Mouse (Mus musculus) adrenal gland, adult 8-10 months (tissue): ENCODE results near the gene Trpm3. TPM values are rescaled to one million over a fixed set of nuclear protein-coding genes. Genes with fewer than 3 reads are reported as not detected.
"Not testable (repeated sequence)": the region's sequence is repeated elsewhere in the genome, so short reads cannot be mapped to it uniquely, and the experiment has no call there.

Source experiments
- DNase-seq: peaks from one replicate; pipeline ENCODE4 v3.0.0; 2022
- total RNA-seq, 4 experiments: library from RNA; stranded (reverse); gene quantifications; 2 replicates each; pipeline ENCODE4 v1.2.4; 2022

Gene Trpm3
- total RNA-seq, 4 experiments from 2014 or later: 0.81 to 2.5 (median 1.6) TPM

DNA sequence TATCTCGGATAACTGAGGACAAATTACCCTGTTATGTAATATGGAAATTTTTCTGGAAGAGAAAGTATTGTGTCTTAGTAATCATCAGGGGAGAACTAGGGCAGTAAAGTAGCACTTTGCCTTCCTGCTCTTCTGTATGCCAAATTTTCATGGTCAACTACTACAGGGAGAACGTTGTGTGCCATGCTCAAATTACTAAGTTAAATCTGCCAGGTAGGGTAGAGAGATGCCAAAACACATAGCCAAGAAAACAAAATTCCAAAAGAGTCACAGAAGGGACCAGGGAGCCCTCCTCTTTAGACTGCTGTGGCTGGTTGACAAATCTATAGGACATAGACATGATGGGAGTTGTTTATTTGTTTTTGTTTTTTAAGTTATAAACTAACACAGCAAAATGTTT, 619.6 kb downstream of the Trpm3 start:
- DNase-seq: no peak

- DNase-seq: no peak
Observed at GRCm38 (mm10) chr19:22768242-22768641, 629.4 kb downstream of the Trpm3 start.

DNA sequence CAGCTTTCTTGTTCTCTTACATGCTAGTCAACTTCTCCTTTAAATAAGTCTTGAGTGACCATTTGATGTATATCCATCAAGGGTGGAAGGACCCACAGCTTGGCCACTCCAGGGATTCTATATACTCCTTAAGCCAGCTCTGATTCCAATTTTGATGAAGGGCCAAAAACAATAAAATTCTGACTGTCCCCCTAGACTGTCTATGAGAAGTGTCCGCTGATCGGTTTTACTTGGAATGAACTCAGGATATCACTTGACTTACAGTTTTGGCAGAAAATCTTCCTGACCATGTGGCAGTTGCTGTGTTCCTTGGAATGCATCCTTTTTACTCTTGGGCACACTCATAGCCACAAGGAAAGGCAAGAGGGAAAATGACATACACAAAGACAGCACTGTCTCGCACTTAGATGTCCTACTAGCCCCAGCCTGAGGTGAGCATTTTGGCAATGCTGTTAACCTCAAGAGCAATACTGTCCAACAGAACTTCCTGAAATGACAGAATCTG, 636.4 kb downstream of the Trpm3 start:
- no peak for DNase-seq

DNA sequence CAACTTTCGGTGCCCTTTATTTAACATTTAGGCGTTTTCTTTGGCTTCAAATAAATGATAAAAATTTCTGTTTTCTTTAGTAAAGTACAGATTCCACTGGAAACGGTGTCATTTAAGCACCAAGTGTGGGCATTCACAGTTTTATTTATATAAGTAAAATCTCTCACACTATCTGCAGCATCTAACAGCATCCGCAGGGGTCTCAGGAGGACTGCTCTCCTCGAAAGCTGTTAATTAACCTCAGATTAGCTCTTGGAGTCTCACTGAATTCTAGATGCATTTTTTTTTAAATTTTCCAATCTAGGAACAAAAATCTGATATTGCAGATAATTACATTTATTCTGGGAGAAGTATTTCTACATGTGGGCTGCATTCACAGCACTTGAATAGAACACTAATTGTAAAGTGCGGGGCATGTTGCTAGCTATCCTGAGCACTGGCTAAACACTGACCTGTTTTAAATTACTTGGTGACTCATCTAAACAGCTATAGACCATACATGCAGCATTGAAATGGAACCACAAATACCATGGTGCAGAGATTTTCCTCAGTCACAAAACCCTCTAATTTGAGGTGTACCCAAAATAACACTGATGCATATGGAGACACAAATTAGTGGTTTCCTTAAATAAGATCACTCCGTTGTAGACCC, 641.5 kb downstream of the Trpm3 start:
- DNase-seq: no peak

GRCm38 (mm10) chr19:22781579-22781978, 642.7 kb downstream of the Trpm3 start:
- no peak for DNase-seq

GRCm38 (mm10) chr19:22783745-22784144, 644.9 kb downstream of the Trpm3 start:
- DNase-seq: no peak

- DNase-seq: no peak
Observed at GRCm38 (mm10) chr19:22789753-22790152, 650.9 kb downstream of the Trpm3 start.

GRCm38 (mm10) chr19:22796996-22797395, 658.1 kb downstream of the Trpm3 start:
- DNase-seq: no peak

DNA sequence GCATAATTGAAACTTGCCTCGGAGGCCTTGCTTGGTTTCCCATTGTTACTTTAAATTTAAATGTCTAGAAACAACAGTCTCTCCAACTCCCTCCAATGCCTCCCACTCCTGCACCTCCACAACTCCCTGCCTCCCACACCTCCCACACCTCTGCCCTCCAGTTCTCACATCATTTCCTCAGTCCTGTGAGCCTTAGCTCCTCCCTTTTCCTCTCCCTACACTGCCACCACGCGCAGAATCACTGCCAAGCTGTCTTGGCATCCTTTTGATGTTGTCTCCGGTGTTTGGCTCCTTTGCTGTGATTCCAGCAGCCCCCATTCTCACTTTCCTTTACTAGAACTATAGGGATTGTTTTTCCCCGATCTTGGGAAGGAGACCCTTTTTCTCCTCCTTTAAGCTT, 661.6 kb downstream of the Trpm3 start:
- DNase-seq: no peak

DNA sequence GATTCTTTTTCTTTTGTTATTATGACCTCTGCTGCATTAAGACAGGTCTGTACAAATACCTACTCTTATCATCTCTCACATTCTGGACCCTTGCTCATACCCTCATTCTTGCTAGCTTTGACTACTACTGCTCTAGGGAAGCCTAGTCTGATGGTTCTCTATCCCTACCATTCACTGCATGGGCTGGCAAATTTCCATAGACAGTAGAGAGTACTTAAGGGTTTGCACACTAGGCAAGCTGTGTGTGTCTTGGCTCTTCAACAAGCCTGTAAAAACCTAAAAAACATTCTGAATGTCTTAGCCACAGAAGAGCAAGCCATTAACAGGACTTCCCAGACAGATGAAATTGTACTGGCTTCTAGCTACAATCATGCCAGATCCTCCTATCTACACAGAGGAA, 664.5 kb downstream of the Trpm3 start:
- DNase-seq: no peak

DNA sequence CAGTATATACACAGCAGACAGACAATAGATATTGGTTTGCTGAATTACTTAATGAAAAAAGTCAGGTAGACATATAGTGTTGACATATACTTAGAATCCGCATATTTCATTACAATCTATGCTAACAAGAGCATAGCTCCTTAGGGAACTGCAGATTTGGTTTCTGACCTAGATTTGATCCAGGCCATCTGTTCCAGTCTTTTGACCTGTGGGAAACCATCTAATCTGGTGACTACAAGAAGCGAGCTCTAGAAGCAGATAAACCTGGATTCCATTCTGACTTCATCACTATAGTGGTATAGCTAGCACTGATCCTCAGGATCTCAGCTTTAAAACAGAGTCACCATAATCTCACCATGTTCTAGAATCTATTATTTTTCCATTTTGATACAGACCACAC, 665.5 kb downstream of the Trpm3 start:
- no peak for DNase-seq

DNA sequence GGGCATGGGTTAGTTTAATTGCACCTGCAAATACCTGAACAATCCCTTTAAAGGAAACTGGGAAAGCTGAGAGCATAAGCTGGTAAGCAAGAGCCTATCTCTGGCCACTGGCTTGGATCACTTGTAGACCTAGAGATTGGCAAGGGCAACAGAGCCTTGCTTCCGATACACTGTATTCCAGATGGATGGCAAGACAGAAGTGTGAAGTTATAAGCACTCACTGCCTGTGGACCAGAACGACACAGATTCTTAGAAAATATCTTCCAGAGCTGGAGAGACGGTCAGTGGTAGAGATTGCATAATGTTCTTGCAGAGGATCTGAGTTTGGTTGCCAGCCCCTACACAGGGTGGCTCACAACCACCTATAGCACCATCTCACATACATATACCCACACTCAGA, 671.4 kb downstream of the Trpm3 start:
- DNase-seq: no peak

DNA sequence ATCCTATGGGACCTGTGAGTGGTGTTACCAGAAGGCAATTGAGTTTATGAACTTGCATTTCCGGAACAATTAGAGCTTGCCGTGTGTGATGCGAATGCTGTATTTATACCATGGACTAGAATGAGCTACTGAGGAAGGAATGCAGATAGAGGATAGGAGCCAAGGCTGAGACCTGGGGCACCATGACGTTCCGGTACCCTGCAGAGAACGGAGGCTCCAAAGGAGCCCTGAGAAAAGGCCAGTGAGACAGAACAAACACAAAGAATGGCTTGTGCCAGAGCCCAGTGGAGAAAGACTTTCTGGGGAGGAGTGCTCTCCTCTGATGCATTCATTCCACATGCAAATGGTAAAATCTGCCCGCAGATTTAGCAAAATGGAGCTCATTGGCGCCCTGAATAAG, 682.9 kb downstream of the Trpm3 start:
- no peak for DNase-seq

DNA sequence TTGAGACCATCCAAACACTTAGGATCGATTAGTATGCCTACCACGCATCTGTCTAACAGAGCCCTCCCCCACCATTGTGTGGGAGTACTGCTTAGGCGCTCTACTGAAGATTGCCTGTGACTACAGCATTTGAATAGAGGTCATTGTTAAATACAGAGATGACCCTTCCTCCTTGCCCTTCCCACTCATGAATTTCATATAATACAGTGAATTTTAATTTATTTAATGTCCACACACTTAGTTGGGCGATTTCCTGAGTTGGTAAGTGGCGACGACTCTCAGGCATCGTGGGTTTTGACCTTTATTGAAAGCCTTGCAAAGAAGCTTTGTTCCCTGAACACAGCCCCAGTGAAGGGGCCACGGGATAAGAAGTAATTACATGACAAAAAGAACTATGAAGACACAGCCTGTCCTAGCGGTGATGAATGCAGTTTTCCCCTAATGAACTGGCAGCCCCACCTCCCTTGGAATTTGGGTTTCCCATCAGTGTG, 684.7 kb downstream of the Trpm3 start:
- no peak for DNase-seq

DNA sequence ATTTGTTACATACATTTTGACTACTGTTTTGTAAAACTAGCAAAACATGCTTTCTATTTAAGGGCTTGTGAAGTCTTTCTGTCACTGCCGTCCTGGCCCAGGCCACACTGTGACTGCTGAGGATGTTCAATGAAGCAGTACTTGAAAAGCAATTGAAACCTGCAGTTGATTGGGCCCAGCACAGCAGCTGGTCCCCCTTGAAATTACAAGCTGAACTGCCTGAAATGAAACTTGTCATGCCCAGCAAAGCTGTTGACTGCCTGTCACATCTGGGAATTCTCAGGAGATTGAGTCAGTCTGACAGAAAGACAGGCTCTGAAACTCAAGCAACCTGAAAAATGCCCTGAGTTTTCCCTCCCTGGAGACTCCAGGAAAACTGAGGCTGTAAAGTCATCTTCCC, 687.0 kb downstream of the Trpm3 start:
- no peak for DNase-seq

GRCm38 (mm10) chr19:22828198-22828742, 689.4 kb downstream of the Trpm3 start:
- no peak for DNase-seq

GRCm38 (mm10) chr19:22841081-22842040, 702.5 kb downstream of the Trpm3 start:
- no peak for DNase-seq

GRCm38 (mm10) chr19:22842697-22843096, 703.9 kb downstream of the Trpm3 start:
- DNase-seq: no peak

DNA sequence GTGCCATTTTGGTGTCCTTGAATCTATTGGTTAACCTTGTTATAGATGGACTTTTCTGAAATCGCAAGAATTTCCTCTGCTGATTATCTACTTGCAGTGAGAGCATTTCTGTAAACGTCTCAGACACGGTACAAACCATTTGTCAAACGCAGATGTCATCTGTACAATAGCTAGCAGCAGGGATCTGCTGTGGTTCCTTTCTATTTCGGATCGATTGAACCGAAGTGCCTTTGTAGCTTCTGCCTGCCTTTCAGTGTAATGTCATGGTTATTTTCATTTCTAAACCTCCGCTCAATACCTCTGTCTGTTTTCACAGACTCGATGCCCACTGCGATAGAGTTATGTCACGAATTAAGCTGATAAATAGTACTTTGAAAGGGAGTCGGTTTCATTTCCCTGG, 708.9 kb downstream of the Trpm3 start:
- no peak for DNase-seq

DNA sequence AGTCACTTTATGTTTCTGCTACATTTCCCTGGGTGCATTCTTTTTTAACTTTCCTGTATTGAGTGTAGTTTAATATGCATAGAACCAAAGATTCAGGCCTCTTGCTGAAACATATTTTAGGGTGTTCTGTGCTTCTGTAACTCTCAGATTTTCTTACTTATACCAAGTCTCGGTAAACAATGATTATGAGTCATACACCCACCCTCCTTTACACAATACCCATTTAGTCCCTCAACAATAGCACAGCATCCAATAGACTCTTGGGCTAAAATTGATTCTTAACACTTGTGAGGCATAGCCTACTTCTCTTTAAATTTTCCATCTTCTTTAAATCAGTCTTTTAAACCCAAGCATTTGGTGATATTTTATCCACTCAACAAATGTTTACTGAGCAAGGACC, 709.4 kb downstream of the Trpm3 start:
- DNase-seq: no peak

DNA sequence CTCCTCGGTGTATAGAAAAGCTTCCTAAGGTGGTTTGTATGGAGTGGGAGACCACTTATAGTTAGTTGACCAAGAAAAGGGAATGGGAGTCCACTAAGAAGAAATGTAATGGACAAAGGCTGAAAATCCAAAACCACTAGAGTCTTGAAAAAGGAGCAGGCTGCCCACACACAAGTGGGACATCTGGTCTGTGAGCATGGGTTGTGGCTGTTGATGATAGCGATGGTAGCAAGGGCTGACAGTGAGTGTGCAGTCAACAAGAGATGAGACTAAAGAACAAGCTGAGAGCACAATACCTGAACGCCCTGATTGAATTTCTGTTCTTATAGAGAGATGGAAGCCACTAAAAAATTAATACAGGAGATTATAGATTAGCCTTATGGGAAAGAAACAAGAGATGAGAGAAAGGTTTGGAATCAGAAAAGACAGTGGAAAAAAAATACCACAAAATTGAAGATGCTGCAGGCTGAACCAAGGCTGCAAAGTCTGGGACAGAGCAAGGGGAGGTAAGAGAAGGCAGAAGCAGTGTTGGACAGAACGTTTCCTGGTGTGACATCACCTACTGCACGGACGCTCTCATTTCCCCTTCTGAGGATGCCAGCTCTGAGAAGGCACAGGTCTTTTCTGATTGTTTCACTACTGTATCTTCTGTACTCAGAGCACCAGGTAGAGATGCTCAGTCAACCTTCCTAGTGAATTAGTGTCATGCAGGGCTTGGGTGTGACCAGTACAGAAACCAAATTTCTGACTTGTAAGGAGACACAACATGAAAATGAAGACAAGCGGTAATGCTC, 710.1 kb downstream of the Trpm3 start:
- no peak for DNase-seq

GRCm38 (mm10) chr19:22851423-22851822, 712.6 kb downstream of the Trpm3 start:
- not testable (repeated sequence) for DNase-seq
